Mouse (Mus musculus) c-Kit-positive CD71-positive TER-119-negative erythroid progenitor cells, embryonic 14.5 days (primary cell): ENCODE data around the gene Hk1.

Experiments used
- DNase-seq: peaks from one replicate; pipeline ENCODE4 v3.0.0-alpha.2; 2013; ENCODE audit warnings: low read depth

Hk1 gene

GRCm38 (mm10) chr10:62220732-62221514 lies 158.8 kb downstream of the Hk1 start:
- no peak for DNase-seq
